Mouse (Mus musculus) hindbrain, embryonic 15.5 days (tissue): ENCODE measurements around the gene Abtb1. TPM values are rescaled to one million over a fixed set of nuclear protein-coding genes. Genes with fewer than 3 reads are reported as not detected.
A peak's percentile ranks its signal among the peaks of the same experiment; 100 is the strongest.

Source experiments
- ATAC-seq: fragments of 200-750 bp; cut with Nextera tagmentation; 2 replicates; pipeline ENCODE4 v1.8.0; 2017; ENCODE audit warnings: low read depth, moderate number of reproducible peaks, moderate TSS enrichment; ENCODE audit not compliant: low FRiP score
- H3K27ac ChIP-seq: fragments of 300-500 bp; sonication (generic); replicated peaks from 2 replicates; pipeline ENCODE4 v1.5.1; 2015; ENCODE audit warnings: mild to moderate bottlenecking, inconsistent platforms
- H3K27me3 ChIP-seq: fragments of 300-500 bp; sonication (generic); 2 replicates; pipeline ENCODE4 v1.6.1; 2015; ENCODE audit warnings: control low read depth, inconsistent platforms
- H3K36me3 ChIP-seq: fragments of 300-500 bp; sonication (generic); 2 replicates; pipeline ENCODE4 v1.6.1; 2015; ENCODE audit warnings: control low read depth, inconsistent platforms
- H3K4me1 ChIP-seq: fragments of 300-500 bp; sonication (generic); replicated peaks from 2 replicates; pipeline ENCODE4 v1.6.1; 2015; ENCODE audit warnings: control low read depth, inconsistent platforms
- H3K4me2 ChIP-seq: fragments of 300-500 bp; sonication (generic); 2 replicates; pipeline ENCODE4 v1.6.1; 2015; ENCODE audit warnings: moderate library complexity, mild to moderate bottlenecking, inconsistent platforms
- H3K4me3 ChIP-seq: fragments of 300-500 bp; sonication (generic); 2 replicates; pipeline ENCODE4 v1.5.1; 2015; ENCODE audit warnings: mild to moderate bottlenecking, inconsistent platforms
- H3K9ac ChIP-seq: fragments of 300-500 bp; sonication (generic); 2 replicates; pipeline ENCODE4 v1.6.1; 2015; ENCODE audit warnings: inconsistent platforms
- H3K9me3 ChIP-seq: fragments of 300-500 bp; sonication (generic); 2 replicates; pipeline ENCODE4 v1.6.1; 2016; ENCODE audit warnings: control low read depth, inconsistent platforms
- WGBS: fragments of 180-500 bp; shearing (Covaris S2); methylation state at CpG from one replicate; pipeline ENCODE4 v1.1.7; 2015; 5-methylcytosine and 5-hydroxymethylcytosine counted together
- polyA plus RNA-seq: library from polyadenylated mRNA; unstranded; fragments of >200 nt; fragmentation: Nextera tagmentation; extraction: Ambion mirVana; gene quantifications from 2 replicates; pipeline ENCODE4 v1.2.1, GENCODE M21; 2015

The Abtb1 gene
- polyA plus RNA-seq: 38.2 and 40.3 TPM in 2 replicates

DNA sequence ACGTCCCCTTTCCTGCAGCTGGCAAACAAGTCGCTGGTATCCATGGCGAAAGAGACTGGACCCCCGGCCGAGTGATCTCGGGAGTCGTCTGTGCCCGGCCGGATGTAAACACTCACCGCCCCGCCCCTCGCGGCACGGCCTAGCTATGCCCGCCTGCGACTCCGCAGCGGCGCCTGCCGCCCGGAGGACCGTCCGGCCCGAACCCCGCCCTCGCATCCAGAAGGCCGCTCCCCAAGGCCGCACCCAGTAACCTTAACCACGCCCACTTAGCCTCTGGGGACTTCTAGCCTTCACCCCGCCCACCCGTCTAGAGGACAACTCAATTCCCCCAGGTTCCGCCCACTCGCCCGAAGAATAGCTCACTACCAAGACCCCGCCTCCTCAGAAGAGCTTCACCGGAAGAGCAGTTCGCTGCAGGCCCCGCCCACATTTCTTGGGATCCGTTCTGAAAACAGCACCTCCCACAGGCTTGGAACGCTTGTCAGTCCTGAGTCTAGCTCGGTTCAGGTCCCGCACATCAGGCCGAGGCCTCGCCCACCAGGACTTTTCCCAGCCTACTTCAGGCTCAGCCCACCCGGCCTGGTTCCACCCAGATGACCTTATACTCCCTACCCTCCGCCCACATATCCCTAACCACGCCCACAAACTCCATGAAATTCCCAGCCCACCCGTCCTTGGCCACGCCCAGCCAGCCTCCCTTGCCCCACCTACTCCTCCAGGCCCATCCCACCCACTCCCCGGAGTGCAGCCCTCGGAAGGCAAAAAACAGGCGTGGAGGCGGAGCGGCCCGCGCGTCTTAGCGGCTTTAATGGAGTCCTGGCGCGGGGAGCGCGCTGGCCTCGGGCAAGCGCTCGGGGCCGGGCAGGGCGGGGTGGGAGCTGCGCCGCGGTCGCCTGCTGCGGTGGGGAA lies at the start of gene Abtb1:
Gene Abtb1 (minus strand): TSS at position 204 of the 909 bp plus-strand sequence.
- peak; percentile 95 for ATAC-seq
- Histone ChIP-seq H3K36me3 (peaks cover 20% of the 10 kb centered on the region), H3K9ac (peak within 1 kb of the TSS; percentile 75), H3K9me3 (no peaks in the 10 kb centered on the region), H3K4me1 (peaks cover 27% of the 10 kb centered on the region), H3K27ac (peak within 1 kb of the TSS; percentile 86), H3K4me3 (peak within 1 kb of the TSS; percentile 84), H3K27me3 (no peaks in the 10 kb centered on the region), H3K4me2 (peak within 1 kb of the TSS; percentile 87)
- WGBS: under 1% methylated on average over 69 of the region's 72 CpGs

GRCm38 (mm10) chr6:88890832-88891231 lies 49.0 kb upstream of the Abtb1 start:
- H3K9me3 ChIP-seq: no peaks in the 10 kb centered on the region
- ATAC-seq: no peak
- H3K27ac ChIP-seq: no peak overlapping the region
- no peak overlapping the region for H3K9ac ChIP-seq
- no peak overlapping the region for H3K4me3 ChIP-seq
- H3K4me1 ChIP-seq: no peaks in the 10 kb centered on the region
- H3K4me2 ChIP-seq: no peak overlapping the region
- H3K36me3 ChIP-seq: peaks cover 12% of the 10 kb centered on the region; the same call in 1 of the 2 replicates
- H3K27me3 ChIP-seq: no peaks in the 10 kb centered on the region
- 92% methylated on average over 7 of the region's 7 CpGs for WGBS

DNA sequence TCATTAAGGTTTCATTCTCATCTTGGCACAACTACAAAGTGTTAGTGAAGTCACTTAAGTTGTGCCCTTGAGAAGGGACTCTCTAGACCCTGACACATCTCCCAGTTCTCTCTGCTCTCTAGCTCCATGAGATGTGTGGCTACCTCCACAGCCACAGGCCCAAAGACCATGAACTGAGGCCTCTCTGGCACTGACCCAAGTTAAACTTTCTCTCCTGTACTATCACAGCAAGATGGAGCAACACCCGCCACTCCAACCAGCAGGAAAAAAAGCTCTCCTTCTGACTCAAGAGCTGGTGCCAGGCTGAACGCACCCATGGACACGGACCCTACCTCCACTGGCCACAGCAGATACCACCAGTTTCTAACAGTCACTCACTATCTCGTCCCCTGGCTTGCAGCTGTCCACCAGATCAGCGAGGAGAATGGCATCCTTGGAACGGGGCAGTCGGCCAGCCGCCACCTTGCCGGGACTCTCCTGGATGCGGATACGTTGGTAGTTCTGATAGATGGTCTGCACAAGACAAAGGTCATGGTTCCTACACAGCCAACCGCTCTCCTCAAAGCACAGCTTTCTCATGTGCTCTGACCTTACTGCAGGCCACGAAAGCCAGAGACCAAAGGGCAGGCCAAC lies 47.7 kb upstream of the Abtb1 start:
- H3K27ac ChIP-seq: no peak overlapping the region
- whole genome bisulfite sequencing: 89% methylated on average over 13 of the region's 13 CpGs
- H3K4me3 ChIP-seq: no peak overlapping the region
- no peak overlapping the region for H3K9ac ChIP-seq
- no peak overlapping the region for H3K4me2 ChIP-seq
- no peak for ATAC-seq
- no peaks in the 10 kb centered on the region for H3K9me3 ChIP-seq
- H3K4me1 ChIP-seq: no peaks in the 10 kb centered on the region
- H3K27me3 ChIP-seq: no peaks in the 10 kb centered on the region
- peaks cover 12% of the 10 kb centered on the region; the same call in 1 of the 2 replicates for H3K36me3 ChIP-seq

DNA sequence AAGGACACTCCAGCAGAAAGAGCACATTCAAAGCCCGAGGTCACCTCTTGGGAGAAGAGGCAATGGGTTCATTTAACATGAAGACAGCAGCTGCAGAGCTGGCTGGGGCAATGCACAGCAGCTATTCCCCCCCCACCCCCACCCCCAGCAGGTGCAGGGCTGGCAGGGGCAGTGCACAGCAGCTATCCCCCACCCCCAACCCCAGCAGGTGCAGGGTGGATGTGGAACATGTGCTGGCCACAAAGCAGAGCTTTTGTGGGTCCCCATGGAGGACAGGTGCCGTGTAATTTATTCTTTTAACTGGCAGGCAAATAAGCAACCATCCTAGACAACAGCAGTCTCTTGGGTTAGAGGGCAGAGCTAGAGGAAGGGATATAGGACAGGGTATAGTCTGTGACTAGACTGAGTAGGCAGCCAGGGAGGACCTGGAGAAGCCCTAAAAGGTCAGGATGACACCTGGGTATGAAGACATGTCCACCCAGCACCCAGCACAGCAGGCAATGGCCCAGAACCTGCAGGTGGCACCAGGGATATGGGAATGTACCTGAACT lies 44.7 kb upstream of the Abtb1 start:
- ATAC-seq: 0 out of 2 replicates have a peak, but pooled peaks have one; percentile 49
- Histone ChIP-seq H3K9ac (no peak overlapping the region), H3K27ac (no peak overlapping the region), H3K9me3 (no peaks in the 10 kb centered on the region), H3K4me3 (no peak overlapping the region), H3K4me2 (no peak overlapping the region), H3K27me3 (no peaks in the 10 kb centered on the region), H3K4me1 (no peaks in the 10 kb centered on the region), H3K36me3 (peaks cover 11% of the 10 kb centered on the region; the same call in 1 of the 2 replicates)
- 39% methylated on average over 2 of the region's 2 CpGs for WGBS

DNA sequence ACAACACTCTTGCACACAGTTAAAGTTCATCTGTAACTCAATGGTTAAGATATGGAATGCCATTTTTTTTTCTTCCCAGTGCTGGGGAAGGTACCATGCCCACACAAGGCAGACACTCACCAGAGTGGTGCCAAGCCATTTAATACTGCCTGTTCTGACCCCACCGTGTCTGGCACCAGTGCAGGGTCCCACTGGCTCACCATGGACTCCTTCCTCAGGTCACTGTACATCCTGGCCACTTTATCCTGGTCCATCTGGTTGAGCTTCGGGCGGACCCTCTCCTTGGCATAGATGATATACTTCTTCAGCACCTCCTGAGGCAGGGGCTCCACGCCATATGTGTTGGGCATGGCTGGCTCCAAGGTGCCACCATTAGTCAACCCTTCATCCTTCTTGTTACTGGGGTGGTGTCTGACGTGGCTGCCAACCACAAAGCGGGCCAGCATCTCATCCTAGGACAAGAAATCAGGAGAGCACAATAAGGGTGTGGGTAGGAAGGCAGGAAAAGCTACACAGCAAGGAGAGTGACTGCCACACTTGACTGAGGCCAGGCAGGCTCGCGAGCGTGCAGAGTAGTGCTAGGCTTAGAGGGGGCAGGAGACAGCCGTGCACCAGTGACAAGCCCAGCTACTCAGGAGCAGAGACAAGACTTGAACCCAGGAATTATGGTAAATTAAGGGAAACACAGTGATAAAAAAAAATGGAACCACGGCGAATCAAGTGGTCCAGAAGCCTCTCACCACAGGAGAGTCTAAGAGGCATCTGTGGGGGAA lies 44.0 kb upstream of the Abtb1 start:
- H3K36me3 ChIP-seq: 0 out of 2 replicates have a peak, but pooled peaks cover 7% of the 10 kb centered on the region
- H3K27me3 ChIP-seq: no peaks in the 10 kb centered on the region
- H3K4me1 ChIP-seq: no peaks in the 10 kb centered on the region
- H3K9me3 ChIP-seq: no peaks in the 10 kb centered on the region
- no peak overlapping the region for H3K4me3 ChIP-seq
- ATAC-seq: no peak
- 76% methylated on average over 12 of the region's 12 CpGs for WGBS
- no peak overlapping the region for H3K27ac ChIP-seq
- no peak overlapping the region for H3K9ac ChIP-seq
- H3K4me2 ChIP-seq: no peak overlapping the region

DNA sequence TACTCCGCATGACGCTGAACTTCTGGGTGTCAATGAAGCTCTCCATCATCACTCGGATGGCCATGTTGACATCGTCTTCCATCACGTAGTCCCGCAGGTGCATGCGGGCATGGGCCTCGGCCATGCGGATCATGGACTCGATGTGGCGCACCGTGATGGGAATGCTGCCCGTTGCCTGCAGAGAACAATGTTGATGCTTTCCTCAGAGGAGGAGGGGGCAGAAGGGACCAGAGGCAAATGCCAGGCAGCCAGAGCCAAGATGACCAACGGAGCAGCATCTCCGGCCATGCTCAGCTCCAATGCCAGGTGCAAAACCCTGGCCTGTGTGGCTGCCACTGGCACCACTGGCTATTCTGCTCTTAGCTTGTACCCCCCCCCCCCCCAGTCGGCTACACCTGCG lies 42.9 kb upstream of the Abtb1 start:
- Histone ChIP-seq H3K36me3 (0 out of 2 replicates have a peak, but pooled peaks cover 7% of the 10 kb centered on the region), H3K9ac (no peak overlapping the region), H3K27me3 (no peaks in the 10 kb centered on the region), H3K4me3 (no peak overlapping the region), H3K9me3 (no peaks in the 10 kb centered on the region), H3K4me2 (no peak overlapping the region), H3K27ac (no peak overlapping the region), H3K4me1 (no peaks in the 10 kb centered on the region)
- WGBS: 93% methylated on average over 17 of the region's 17 CpGs
- ATAC-seq: no peak

DNA sequence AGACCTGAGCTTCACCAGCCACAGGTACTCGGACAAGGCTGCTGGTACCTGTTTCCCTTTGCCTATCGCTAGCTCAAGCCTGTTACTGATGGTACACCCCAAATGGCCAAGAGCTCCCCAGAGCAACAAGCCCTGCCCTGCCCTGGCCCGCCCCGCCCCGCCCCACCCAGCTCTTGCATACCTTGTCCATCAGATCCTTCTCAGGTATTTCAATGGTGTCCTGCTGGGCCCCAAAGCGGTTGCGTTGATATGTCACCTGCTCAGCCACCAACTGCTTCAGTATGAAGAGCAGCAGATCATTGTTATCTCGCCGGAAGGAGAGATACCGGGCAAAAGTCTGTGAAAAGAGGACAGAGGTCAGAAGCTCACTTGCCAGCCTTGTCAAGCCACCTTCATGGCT lies 42.4 kb upstream of the Abtb1 start:
- Histone ChIP-seq H3K4me3 (no peak overlapping the region), H3K27me3 (no peaks in the 10 kb centered on the region), H3K4me1 (no peaks in the 10 kb centered on the region), H3K36me3 (0 out of 2 replicates have a peak, but pooled peaks cover 7% of the 10 kb centered on the region), H3K9ac (no peak overlapping the region), H3K27ac (no peak overlapping the region), H3K9me3 (no peaks in the 10 kb centered on the region), H3K4me2 (no peak overlapping the region)
- ATAC-seq: no peak
- WGBS: 95% methylated on average over 10 of the region's 10 CpGs

DNA sequence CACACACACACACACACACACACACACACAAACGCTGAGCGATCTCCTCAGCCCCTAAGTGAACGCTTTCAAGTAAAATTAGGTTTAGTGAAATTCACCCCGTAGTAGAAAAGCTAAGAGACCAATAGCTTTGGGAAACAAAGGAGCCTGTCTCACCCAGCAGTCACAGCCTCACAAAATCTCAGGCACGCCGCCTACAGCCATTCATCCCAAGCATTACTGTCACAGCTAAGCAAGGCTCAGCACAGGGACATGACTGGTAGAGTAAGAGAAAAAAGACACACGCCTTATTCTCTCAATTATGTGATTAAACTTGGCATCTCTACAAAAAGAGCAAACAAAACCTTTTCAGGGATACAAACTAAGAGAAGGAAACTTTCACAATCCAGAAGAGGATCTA lies 39.5 kb upstream of the Abtb1 start:
- Histone ChIP-seq H3K27ac (peak overlapping the region; percentile 30; the same call in 1 of the 2 replicates), H3K4me2 (no peak overlapping the region), H3K4me3 (no peak overlapping the region), H3K4me1 (no peaks in the 10 kb centered on the region), H3K9ac (no peak overlapping the region), H3K9me3 (no peaks in the 10 kb centered on the region), H3K27me3 (no peaks in the 10 kb centered on the region), H3K36me3 (0 out of 2 replicates have a peak, but pooled peaks cover 5% of the 10 kb centered on the region)
- 55% methylated on average over 7 of the region's 7 CpGs for WGBS
- ATAC-seq: no peak

GRCm38 (mm10) chr6:88879471-88879870 lies 37.7 kb upstream of the Abtb1 start:
- Histone ChIP-seq H3K9ac (no peak overlapping the region), H3K4me3 (no peak overlapping the region), H3K27ac (no peak overlapping the region), H3K9me3 (no peaks in the 10 kb centered on the region), H3K4me1 (peaks cover 5% of the 10 kb centered on the region), H3K4me2 (no peak overlapping the region), H3K36me3 (0 out of 2 replicates have a peak, but pooled peaks cover 4% of the 10 kb centered on the region), H3K27me3 (no peaks in the 10 kb centered on the region)
- WGBS: 60% methylated on average over 4 of the region's 4 CpGs
- ATAC-seq: no peak

- 4% methylated on average over 54 of the region's 63 CpGs for WGBS
- no peaks in the 10 kb centered on the region for H3K36me3 ChIP-seq
- peak within 1 kb of the TSS; percentile 97 for H3K27ac ChIP-seq
- peaks cover 42% of the 10 kb centered on the region for H3K4me1 ChIP-seq
- no peaks in the 10 kb centered on the region for H3K27me3 ChIP-seq
- H3K4me3 ChIP-seq: peak within 1 kb of the TSS; percentile 88
- H3K9ac ChIP-seq: peak within 1 kb of the TSS; percentile 96
- H3K9me3 ChIP-seq: no peaks in the 10 kb centered on the region
- ATAC-seq: peak; percentile 77
- peak within 1 kb of the TSS; percentile 87 for H3K4me2 ChIP-seq
Observed at GRCm38 (mm10) chr6:88874868-88875508, 33.2 kb upstream of the Abtb1 start, which contains the start of gene Podxl2. Gene Podxl2, minus strand, starts transcription at chr6:88875044.
